Mouse (Mus musculus) stomach, postnatal 0 days (tissue): ENCODE results near the gene Lgals3bp.

Source experiments
- CTCF ChIP-seq: IDR thresholded peaks from 2 replicates; pipeline ENCODE4 v1.5.1; 2016; ENCODE audit warnings: antibody characterized with exemption, low read depth, mild to moderate bottlenecking, moderate library complexity
- EP300 ChIP-seq: optimal IDR thresholded peaks from 2 replicates; pipeline ENCODE3; 2016; ENCODE audit warnings: antibody characterized with exemption

GRCm38 (mm10) chr11:118406521-118406920, 4.6 kb upstream of the Lgals3bp start:
- TF ChIP-seq CTCF (no peak), EP300 (no peak)
